Mouse (Mus musculus) c-Kit-positive CD71-positive TER-119-negative erythroid progenitor cells, embryonic 14.5 days (primary cell): ENCODE measurements around the gene Scarb2.
A peak's percentile ranks its signal among the peaks of the same experiment; 100 is the strongest.

Experiments used
- DNase-seq: peaks from one replicate; pipeline ENCODE4 v3.0.0-alpha.2; 2013; ENCODE audit warnings: low read depth

Gene Scarb2

GRCm38 (mm10) chr5:92435025-92435584 lies 71.5 kb downstream of the Scarb2 start, which contains the start of gene Nup54:
Nup54 (minus strand) TSS chr5:92435219.
- DNase-seq = peak; percentile 96

- no peak for DNase-seq
Measured at GRCm38 (mm10) chr5:92434571-92434985, 72.1 kb downstream of the Scarb2 start.

- DNase-seq = no peak
Measured at GRCm38 (mm10) chr5:92434070-92434469, 72.6 kb downstream of the Scarb2 start.

GRCm38 (mm10) chr5:92431611-92432010 lies 75.0 kb downstream of the Scarb2 start:
- no peak for DNase-seq

- no peak for DNase-seq
Measured at GRCm38 (mm10) chr5:92430723-92431122, 75.9 kb downstream of the Scarb2 start.

GRCm38 (mm10) chr5:92424126-92424525 lies 82.5 kb downstream of the Scarb2 start:
- no peak for DNase-seq

GRCm38 (mm10) chr5:92413982-92414375 lies 92.7 kb downstream of the Scarb2 start:
- no peak for DNase-seq

GRCm38 (mm10) chr5:92413271-92413981 lies 93.2 kb downstream of the Scarb2 start:
- no peak for DNase-seq

- DNase-seq = no peak
Measured at GRCm38 (mm10) chr5:92411461-92412140, 95.0 kb downstream of the Scarb2 start.

- no peak for DNase-seq
Measured at GRCm38 (mm10) chr5:92410486-92410885, 96.1 kb downstream of the Scarb2 start.

GRCm38 (mm10) chr5:92409361-92410155 lies 97.1 kb downstream of the Scarb2 start:
- no peak for DNase-seq

GRCm38 (mm10) chr5:92404400-92404678 lies 102.3 kb downstream of the Scarb2 start:
- no peak for DNase-seq

- DNase-seq = no peak
Measured at GRCm38 (mm10) chr5:92403562-92404399, 102.9 kb downstream of the Scarb2 start.

GRCm38 (mm10) chr5:92402816-92403215 lies 103.8 kb downstream of the Scarb2 start:
- DNase-seq = no peak

- peak; percentile 83 for DNase-seq
Measured at GRCm38 (mm10) chr5:92398153-92398552, 108.5 kb downstream of the Scarb2 start.

- DNase-seq = peak; percentile 67
Measured at GRCm38 (mm10) chr5:92396476-92396875, 110.2 kb downstream of the Scarb2 start.

- DNase-seq = no peak
Measured at GRCm38 (mm10) chr5:92395764-92396163, 110.9 kb downstream of the Scarb2 start.

- no peak for DNase-seq
Measured at GRCm38 (mm10) chr5:92393863-92394262, 112.8 kb downstream of the Scarb2 start.

- DNase-seq = no peak
Measured at GRCm38 (mm10) chr5:92392542-92392941, 114.1 kb downstream of the Scarb2 start.
